Mouse (Mus musculus) lung, embryonic 16.5 days (tissue): ENCODE measurements around the gene Slc16a2. TPM values are rescaled to one million over a fixed set of nuclear protein-coding genes. Genes with fewer than 3 reads are reported as not detected.
A peak's percentile ranks its signal among the peaks of the same experiment; 100 is the strongest.

Experiments used
- ATAC-seq: fragments of 200-750 bp; cut with Nextera tagmentation; 2 replicates; pipeline ENCODE4 v1.8.0; 2017; ENCODE audit warnings: low read depth, mild to moderate bottlenecking, moderate library complexity
- H3K27ac ChIP-seq: fragments of 300-500 bp; sonication (generic); 2 replicates; pipeline ENCODE4 v1.5.1; 2014; ENCODE audit warnings: mild to moderate bottlenecking, control low read depth, low read length
- H3K27me3 ChIP-seq: fragments of 300-500 bp; sonication (generic); 2 replicates; pipeline ENCODE4 v1.6.1; 2014; ENCODE audit warnings: low read depth, low read length, mixed read lengths; ENCODE audit not compliant: control insufficient read depth, insufficient read depth
- H3K36me3 ChIP-seq: fragments of 300-500 bp; sonication (generic); 2 replicates; pipeline ENCODE4 v1.6.1; 2014; ENCODE audit warnings: low read length; ENCODE audit not compliant: control insufficient read depth, insufficient read depth
- H3K4me1 ChIP-seq: fragments of 300-500 bp; sonication (generic); replicated peaks from 2 replicates; pipeline ENCODE4 v1.6.1; 2014; ENCODE audit warnings: low read length, mixed read lengths; ENCODE audit not compliant: control insufficient read depth, insufficient read depth
- H3K4me2 ChIP-seq: fragments of 300-500 bp; sonication (generic); 2 replicates; pipeline ENCODE4 v1.6.1; 2014; ENCODE audit warnings: low read depth, low read length, control low read depth
- H3K4me3 ChIP-seq: fragments of 300-500 bp; sonication (generic); 2 replicates; pipeline ENCODE4 v1.5.1; 2014; ENCODE audit warnings: mild to moderate bottlenecking, low read length, control low read depth
- H3K9ac ChIP-seq: fragments of 300-500 bp; sonication (generic); 2 replicates; pipeline ENCODE4 v1.6.1; 2014; ENCODE audit warnings: low read length, control low read depth
- H3K9me3 ChIP-seq: fragments of 300-500 bp; sonication (generic); 2 replicates; pipeline ENCODE4 v1.6.1; 2016; ENCODE audit warnings: low read length; ENCODE audit not compliant: control insufficient read depth
- WGBS: fragments of 180-500 bp; shearing (Covaris S2); extraction: QIAGEN DNeasy Blood & Tissue Kit; methylation state at CpG from one replicate; pipeline ENCODE4 v1.1.7; 2014; 5-methylcytosine and 5-hydroxymethylcytosine counted together
- polyA plus RNA-seq: library from polyadenylated mRNA; unstranded; fragments of >200 nt; fragmentation: Nextera tagmentation; extraction: Ambion mirVana; gene quantifications from 2 replicates; pipeline ENCODE4 v1.2.1, GENCODE M21; 2015

Gene Slc16a2
- polyA plus RNA-seq, 1 experiment from 2014 or later = 22.9 TPM

DNA sequence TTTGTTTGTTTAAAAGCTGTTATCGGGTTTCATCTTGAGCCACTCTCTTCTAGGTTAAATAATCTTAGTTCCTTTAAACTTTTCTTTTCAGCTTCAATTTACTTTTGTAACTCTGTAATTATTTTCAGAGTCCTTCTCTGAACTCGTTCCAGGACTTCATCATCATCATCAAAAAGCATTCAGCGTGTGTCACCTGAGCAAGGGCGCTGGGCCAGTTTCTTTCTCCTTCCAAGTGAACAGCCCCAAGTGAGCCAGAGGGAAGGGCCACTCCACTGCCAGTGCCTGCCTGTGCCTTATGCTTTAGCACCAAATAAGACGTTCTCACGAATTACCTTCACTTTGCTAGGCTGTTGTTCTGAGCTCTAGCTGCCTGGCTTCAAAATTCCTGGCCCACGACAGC, 108.9 kb downstream of the Slc16a2 start:
- Histone ChIP-seq H3K36me3 (no peaks in the 10 kb centered on the region), H3K4me1 (no peaks in the 10 kb centered on the region), H3K9ac (no peak overlapping the region), H3K9me3 (no peaks in the 10 kb centered on the region), H3K4me2 (no peak overlapping the region), H3K4me3 (no peak overlapping the region), H3K27me3 (peaks cover 6% of the 10 kb centered on the region), H3K27ac (0 out of 2 replicates have a peak overlapping the region, but pooled peaks have one; percentile 15)
- 48% methylated on average over 7 of the region's 7 CpGs for WGBS
- ATAC-seq = peak; percentile 60; the same call in 1 of the 2 replicates

DNA sequence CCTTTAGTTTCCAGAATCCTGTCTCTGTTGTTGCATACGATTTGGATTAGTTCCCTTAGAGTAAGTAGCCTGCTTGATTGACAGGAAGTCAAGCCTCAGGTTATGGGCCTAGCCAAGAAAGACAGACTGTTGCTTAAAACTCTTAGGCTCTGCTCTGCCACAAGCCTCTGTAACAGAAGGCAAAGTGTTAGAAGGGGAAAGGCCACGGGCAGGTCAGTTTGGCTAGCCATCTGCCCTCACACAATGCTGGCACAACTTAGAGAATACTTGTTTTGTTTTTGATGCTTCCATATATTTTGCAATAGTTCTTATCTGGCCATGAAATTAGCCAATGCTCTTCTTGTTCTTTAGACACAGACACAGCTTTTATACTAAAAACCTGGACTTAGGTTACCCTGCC, 112.1 kb downstream of the Slc16a2 start:
- Histone ChIP-seq H3K4me2 (no peak overlapping the region), H3K4me1 (no peaks in the 10 kb centered on the region), H3K4me3 (no peak overlapping the region), H3K9ac (no peak overlapping the region), H3K36me3 (no peaks in the 10 kb centered on the region), H3K9me3 (no peaks in the 10 kb centered on the region), H3K27ac (no peak overlapping the region), H3K27me3 (peaks cover 9% of the 10 kb centered on the region)
- no peak for ATAC-seq
- 52% methylated on average over 2 of the region's 2 CpGs for WGBS

DNA sequence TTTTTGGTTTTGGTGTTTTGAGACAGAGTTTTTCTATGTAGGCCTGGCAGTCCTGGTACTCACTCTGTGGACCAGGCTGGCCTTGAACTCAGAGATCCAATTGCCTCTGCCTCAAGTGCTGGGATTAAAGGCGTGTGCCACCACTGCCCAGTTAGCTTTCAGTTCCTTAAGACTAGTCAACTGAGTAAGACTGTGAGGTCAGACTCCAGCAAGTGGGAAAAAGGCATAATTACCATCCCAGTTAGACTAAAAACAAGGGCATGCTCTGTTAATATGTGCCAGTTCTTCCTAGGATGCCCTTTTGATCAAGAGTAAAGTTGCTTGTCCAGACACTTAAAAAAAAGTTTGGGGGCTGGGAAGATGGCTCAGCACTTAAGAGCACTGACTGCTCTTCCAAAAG, 113.2 kb downstream of the Slc16a2 start:
- no peak for ATAC-seq
- Histone ChIP-seq H3K27me3 (peaks cover 9% of the 10 kb centered on the region), H3K4me3 (no peak overlapping the region), H3K9ac (no peak overlapping the region), H3K9me3 (no peaks in the 10 kb centered on the region), H3K27ac (no peak overlapping the region), H3K4me1 (no peaks in the 10 kb centered on the region; the same call in 1 of the 2 replicates), H3K36me3 (no peaks in the 10 kb centered on the region), H3K4me2 (no peak overlapping the region)
- 56% methylated on average over 1 of the region's 1 CpGs for WGBS

DNA sequence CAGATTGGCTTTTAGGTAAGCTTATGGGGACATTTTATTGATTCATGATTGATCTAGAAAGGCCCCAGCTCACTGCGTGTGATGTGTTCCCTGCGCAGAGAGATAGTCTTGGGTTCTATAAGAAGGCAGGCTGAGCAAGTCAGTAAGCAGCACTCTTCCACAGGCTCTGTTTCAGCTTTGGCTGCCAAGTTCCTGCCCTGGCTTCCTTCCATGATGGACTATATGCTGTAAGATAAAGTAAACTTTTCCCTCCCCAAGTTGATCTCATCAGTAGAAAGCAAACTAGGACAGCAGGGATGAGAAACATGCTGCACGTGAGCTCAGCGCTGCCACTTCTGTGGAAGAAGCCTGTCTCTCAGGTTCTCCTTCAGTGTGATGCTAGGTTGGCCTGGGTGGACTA, 117.2 kb downstream of the Slc16a2 start:
- H3K4me1 ChIP-seq = no peaks in the 10 kb centered on the region; the same call in 1 of the 2 replicates
- no peak overlapping the region for H3K4me3 ChIP-seq
- H3K36me3 ChIP-seq = no peaks in the 10 kb centered on the region
- peak; percentile 83; the same call in 1 of the 2 replicates for ATAC-seq
- H3K27me3 ChIP-seq = peaks cover 13% of the 10 kb centered on the region
- no peak overlapping the region for H3K27ac ChIP-seq
- no peak overlapping the region for H3K9ac ChIP-seq
- no peaks in the 10 kb centered on the region for H3K9me3 ChIP-seq
- H3K4me2 ChIP-seq = no peak overlapping the region
- 70% methylated on average over 4 of the region's 4 CpGs for WGBS

DNA sequence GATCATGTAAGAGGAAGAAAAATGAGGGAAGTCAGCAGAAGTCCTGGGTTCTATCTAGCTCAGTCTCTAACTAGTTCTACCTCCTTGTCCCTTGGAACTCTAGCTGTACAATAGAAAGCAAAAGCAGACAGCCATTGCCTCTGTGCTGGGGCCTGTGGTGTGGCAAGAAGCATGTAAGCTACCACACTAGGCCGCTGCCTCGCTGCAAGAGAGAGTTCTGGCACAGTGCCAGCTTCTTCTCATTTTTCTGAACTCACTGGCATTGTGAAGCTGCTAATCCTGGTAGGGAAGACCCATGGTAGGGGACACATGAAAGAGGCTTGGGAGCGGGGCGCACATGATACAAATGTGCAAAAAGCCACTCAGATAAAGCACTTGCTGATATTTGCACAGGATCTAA, 117.8 kb downstream of the Slc16a2 start:
- Histone ChIP-seq H3K27ac (no peak overlapping the region), H3K4me3 (no peak overlapping the region), H3K27me3 (peaks cover 13% of the 10 kb centered on the region)

DNA sequence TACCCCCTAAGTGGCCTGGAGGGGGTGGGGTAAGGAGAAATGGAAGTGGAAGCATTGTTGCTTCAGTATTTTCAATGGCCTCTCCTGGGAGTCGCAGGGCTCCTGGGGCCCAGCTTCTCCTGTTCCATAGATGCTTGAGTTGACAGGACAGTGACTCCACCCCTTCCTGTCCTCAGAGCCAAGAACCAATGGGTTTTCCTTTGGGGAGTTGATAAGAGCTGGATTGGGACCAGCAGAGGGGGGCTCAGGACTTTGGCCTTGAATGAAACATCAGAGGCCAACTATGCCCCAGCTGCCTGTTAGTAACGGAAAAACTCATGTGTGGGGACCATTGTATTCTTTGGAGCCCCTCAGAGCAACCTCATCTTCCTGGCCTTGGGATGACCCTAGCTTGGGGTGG, 124.0 kb downstream of the Slc16a2 start:
- 49% methylated on average over 2 of the region's 2 CpGs for WGBS
- no peak overlapping the region for H3K4me3 ChIP-seq
- no peak overlapping the region for H3K9ac ChIP-seq
- H3K4me2 ChIP-seq = no peak overlapping the region
- no peak for ATAC-seq
- H3K27ac ChIP-seq = no peak overlapping the region
- H3K9me3 ChIP-seq = no peaks in the 10 kb centered on the region
- peaks cover 33% of the 10 kb centered on the region for H3K27me3 ChIP-seq
- no peaks in the 10 kb centered on the region for H3K36me3 ChIP-seq
- H3K4me1 ChIP-seq = peaks cover 10% of the 10 kb centered on the region

More for the DNA sequence above, 117.8 kb downstream of the Slc16a2 start:
- Histone ChIP-seq H3K4me2 (no peak overlapping the region), H3K36me3 (no peaks in the 10 kb centered on the region), H3K9ac (no peak overlapping the region), H3K9me3 (no peaks in the 10 kb centered on the region), H3K4me1 (no peaks in the 10 kb centered on the region; the same call in 1 of the 2 replicates)
- ATAC-seq = peak; percentile 64; the same call in 1 of the 2 replicates
- whole genome bisulfite sequencing = 40% methylated on average over 4 of the region's 4 CpGs

DNA sequence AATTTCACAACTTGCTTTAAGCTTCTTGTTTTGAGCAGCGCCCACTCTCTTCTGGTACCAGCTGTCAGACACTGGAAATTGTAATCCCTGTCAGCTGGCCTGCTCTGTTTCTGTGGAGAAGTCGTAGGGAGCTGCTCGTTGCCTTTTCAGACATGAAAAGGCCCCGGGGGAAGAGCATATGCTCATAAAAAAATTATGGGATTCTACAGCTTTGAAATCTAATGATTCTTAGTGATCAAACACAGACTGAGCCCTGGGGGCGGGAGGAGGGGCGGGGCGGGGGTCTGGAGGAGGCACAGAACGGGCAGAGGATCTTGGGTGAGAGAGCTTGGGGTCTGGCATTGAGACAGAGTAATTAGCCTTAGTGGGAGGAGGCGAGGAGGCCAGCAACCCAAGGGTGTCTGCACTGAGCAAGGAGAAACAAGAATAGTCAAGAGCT, 125.7 kb downstream of the Slc16a2 start:
- Histone ChIP-seq H3K9me3 (peaks cover 4% of the 10 kb centered on the region), H3K27me3 (peaks cover 35% of the 10 kb centered on the region), H3K9ac (peak overlapping the region; percentile 51), H3K27ac (peak overlapping the region; percentile 63; the same call in 1 of the 2 replicates), H3K36me3 (no peaks in the 10 kb centered on the region), H3K4me2 (peak overlapping the region; percentile 84), H3K4me1 (peaks cover 10% of the 10 kb centered on the region), H3K4me3 (peak overlapping the region; percentile 20)
- 8% methylated on average over 9 of the region's 9 CpGs for WGBS
- ATAC-seq = peak; percentile 26; the same call in 1 of the 2 replicates

DNA sequence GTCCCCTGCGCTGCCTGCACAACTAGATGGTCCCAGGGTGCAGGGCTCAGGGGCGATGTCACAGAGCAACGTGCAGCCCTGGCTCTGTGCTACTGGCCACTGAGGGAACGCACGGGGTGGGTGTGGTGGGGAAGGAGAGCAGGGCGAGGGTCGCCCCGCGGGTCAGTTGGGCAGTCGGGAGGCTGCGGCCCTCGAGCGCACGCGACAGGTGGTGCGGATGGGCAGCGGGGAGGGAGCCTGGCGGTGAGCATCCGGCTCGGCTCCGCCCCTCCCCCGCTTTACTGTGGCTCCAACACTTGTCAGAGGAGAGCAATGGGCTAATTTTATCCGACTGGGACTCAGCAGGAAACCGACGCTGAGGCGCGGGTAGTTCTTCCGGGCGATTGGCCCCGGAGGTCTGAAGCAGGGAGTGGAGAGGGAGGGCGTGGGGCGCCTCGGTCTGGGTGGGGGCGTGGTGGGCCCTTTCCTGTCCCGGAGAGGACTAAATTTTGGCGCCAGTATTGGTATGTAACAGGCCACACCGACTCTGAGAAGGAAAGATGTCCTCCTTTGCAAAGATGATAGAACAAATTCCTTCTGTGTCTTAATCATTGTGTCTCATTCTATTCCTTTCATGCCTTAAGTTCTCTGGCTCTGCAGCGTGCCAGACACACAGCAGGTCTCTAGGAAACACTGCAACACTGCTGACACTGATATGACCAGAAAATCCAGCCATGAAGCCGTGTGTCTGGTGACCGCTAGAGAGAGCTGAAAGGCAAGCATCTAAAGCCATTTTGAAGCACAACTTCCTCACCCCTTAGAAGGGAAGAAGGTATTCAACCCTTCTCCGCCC, 126.4 kb downstream of the Slc16a2 start:
- Histone ChIP-seq H3K4me1 (peaks cover 10% of the 10 kb centered on the region), H3K4me3 (peak overlapping the region; percentile 46), H3K27me3 (peaks cover 34% of the 10 kb centered on the region), H3K27ac (0 out of 2 replicates have a peak overlapping the region, but pooled peaks have one; percentile 55), H3K9me3 (peaks cover 4% of the 10 kb centered on the region), H3K9ac (peak overlapping the region; percentile 61), H3K4me2 (peak overlapping the region; percentile 84), H3K36me3 (no peaks in the 10 kb centered on the region)
- WGBS = 2% methylated on average over 23 of the region's 41 CpGs
- peak; percentile 87 for ATAC-seq

DNA sequence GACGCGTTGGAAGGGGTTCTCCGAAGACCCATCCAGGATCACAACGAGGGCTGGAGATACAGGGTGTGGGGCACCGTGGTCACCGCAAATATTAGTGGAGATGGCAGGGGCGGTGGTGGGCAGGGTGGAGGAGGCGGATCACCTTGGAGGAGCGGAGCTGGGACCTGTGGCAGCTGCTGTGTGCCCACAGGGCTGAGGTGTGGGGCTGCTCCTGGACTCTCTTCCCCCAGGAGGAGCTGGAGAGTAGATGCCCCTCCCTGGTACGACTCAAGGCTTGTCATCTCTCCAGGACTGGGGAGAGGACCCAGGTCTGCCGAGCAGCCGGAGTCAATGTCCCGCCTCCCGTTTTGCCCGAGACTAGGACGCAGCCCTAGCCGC, 127.0 kb downstream of the Slc16a2 start:
- Histone ChIP-seq H3K4me3 (peak overlapping the region; percentile 46), H3K27me3 (peaks cover 31% of the 10 kb centered on the region), H3K9me3 (peaks cover 4% of the 10 kb centered on the region), H3K4me1 (peaks cover 10% of the 10 kb centered on the region), H3K9ac (peak overlapping the region; percentile 61), H3K4me2 (peak overlapping the region; percentile 84), H3K36me3 (no peaks in the 10 kb centered on the region), H3K27ac (0 out of 2 replicates have a peak overlapping the region, but pooled peaks have one; percentile 20)
- ATAC-seq = peak; percentile 47
- 8% methylated on average over 17 of the region's 17 CpGs for WGBS
